Mouse (Mus musculus) heart, embryonic 13.5 days (tissue): ENCODE results near the gene Fgd3. TPM values are rescaled to one million over a fixed set of nuclear protein-coding genes. Genes with fewer than 3 reads are reported as not detected.

Experiments used
- ATAC-seq: fragments of 200-750 bp; cut with Nextera tagmentation; 2 replicates; pipeline ENCODE4 v1.8.0; 2017; ENCODE audit warnings: moderate TSS enrichment; ENCODE audit not compliant: insufficient number of reproducible peaks, low FRiP score, low TSS enrichment; ENCODE audit errors: extremely low read depth
- H3K27ac ChIP-seq: fragments of 300-500 bp; sonication (generic); replicated peaks from 2 replicates; pipeline ENCODE4 v1.5.1; 2015; ENCODE audit warnings: moderate library complexity, mild to moderate bottlenecking, inconsistent platforms
- H3K27me3 ChIP-seq: fragments of 300-500 bp; sonication (generic); replicated peaks from 2 replicates; pipeline ENCODE4 v1.6.1; 2015; ENCODE audit warnings: mild to moderate bottlenecking, inconsistent platforms
- H3K36me3 ChIP-seq: fragments of 300-500 bp; sonication (generic); 2 replicates; pipeline ENCODE4 v1.6.1; 2015; ENCODE audit warnings: mild to moderate bottlenecking, inconsistent platforms
- H3K4me1 ChIP-seq: fragments of 300-500 bp; sonication (generic); 2 replicates; pipeline ENCODE4 v1.6.1; 2015; ENCODE audit warnings: inconsistent platforms
- H3K4me2 ChIP-seq: fragments of 300-500 bp; sonication (generic); 2 replicates; pipeline ENCODE4 v1.6.1; 2015; ENCODE audit warnings: inconsistent platforms, mild to moderate bottlenecking, moderate library complexity
- H3K4me3 ChIP-seq: fragments of 300-500 bp; sonication (generic); 2 replicates; pipeline ENCODE4 v1.5.1; 2015; ENCODE audit warnings: moderate library complexity, mild to moderate bottlenecking, inconsistent platforms
- H3K9ac ChIP-seq: fragments of 300-500 bp; sonication (generic); 2 replicates; pipeline ENCODE4 v1.6.1; 2015; ENCODE audit warnings: inconsistent platforms, mild to moderate bottlenecking, moderate library complexity
- H3K9me3 ChIP-seq: fragments of 300-500 bp; sonication (generic); 2 replicates; pipeline ENCODE4 v1.6.1; 2016; ENCODE audit warnings: inconsistent platforms
- WGBS: fragments of 180-500 bp; shearing (Covaris S2); methylation state at CpG from one replicate; pipeline ENCODE4 v1.1.7; 2015; ENCODE audit warnings: mixed read lengths; 5-methylcytosine and 5-hydroxymethylcytosine counted together
- polyA plus RNA-seq: library from polyadenylated mRNA; unstranded; fragments of >200 nt; fragmentation: Nextera tagmentation; extraction: Ambion mirVana; gene quantifications from 2 replicates; pipeline ENCODE4 v1.2.1, GENCODE M21; 2015

Gene Fgd3
- polyA plus RNA-seq, 1 experiment from 2014 or later = 0.05 TPM

GRCm38 (mm10) chr13:49298514-49299381, 21.4 kb downstream of the Fgd3 start:
- WGBS = 58% methylated on average over 14 of the region's 14 CpGs
- no peak overlapping the region for H3K9ac ChIP-seq
- H3K4me2 ChIP-seq = no peak overlapping the region
- H3K9me3 ChIP-seq = no peaks in the 10 kb centered on the region
- no peak for ATAC-seq
- H3K27me3 ChIP-seq = no peaks in the 10 kb centered on the region
- H3K36me3 ChIP-seq = no peaks in the 10 kb centered on the region
- no peak overlapping the region for H3K27ac ChIP-seq
- no peaks in the 10 kb centered on the region for H3K4me1 ChIP-seq
- H3K4me3 ChIP-seq = no peak overlapping the region

GRCm38 (mm10) chr13:49296270-49296669, 23.8 kb downstream of the Fgd3 start:
- no peaks in the 10 kb centered on the region for H3K27me3 ChIP-seq
- H3K4me3 ChIP-seq = no peak overlapping the region
- ATAC-seq = no peak; the same call in 1 of the 2 replicates
- no peak overlapping the region for H3K4me2 ChIP-seq
- peaks cover 6% of the 10 kb centered on the region for H3K9me3 ChIP-seq
- H3K36me3 ChIP-seq = no peaks in the 10 kb centered on the region
- no peak overlapping the region for H3K9ac ChIP-seq
- H3K27ac ChIP-seq = no peak overlapping the region
- no peaks in the 10 kb centered on the region for H3K4me1 ChIP-seq
- WGBS = 74% methylated on average over 7 of the region's 7 CpGs

- Histone ChIP-seq H3K9me3 (peaks cover 7% of the 10 kb centered on the region), H3K36me3 (no peaks in the 10 kb centered on the region), H3K4me2 (no peak overlapping the region), H3K4me1 (no peaks in the 10 kb centered on the region; the same call in 1 of the 2 replicates), H3K9ac (no peak overlapping the region), H3K27ac (no peak overlapping the region), H3K27me3 (no peaks in the 10 kb centered on the region), H3K4me3 (no peak overlapping the region)
- 69% methylated on average over 9 of the region's 9 CpGs for WGBS
- no peak for ATAC-seq
These were observed 26.0 kb downstream of the Fgd3 start for GRCm38 (mm10) chr13:49294108-49294507.

GRCm38 (mm10) chr13:49291949-49292348, 28.2 kb downstream of the Fgd3 start:
- Histone ChIP-seq H3K27me3 (no peaks in the 10 kb centered on the region), H3K9me3 (peaks cover 7% of the 10 kb centered on the region), H3K4me2 (no peak overlapping the region), H3K36me3 (no peaks in the 10 kb centered on the region), H3K27ac (no peak overlapping the region), H3K9ac (no peak overlapping the region), H3K4me3 (no peak overlapping the region), H3K4me1 (no peaks in the 10 kb centered on the region; the same call in 1 of the 2 replicates)
- no peak for ATAC-seq
- WGBS = 83% methylated on average over 6 of the region's 6 CpGs

- no peaks in the 10 kb centered on the region for H3K36me3 ChIP-seq
- H3K27me3 ChIP-seq = no peaks in the 10 kb centered on the region
- 51% methylated on average over 1 of the region's 1 CpGs for WGBS
- H3K9ac ChIP-seq = no peak overlapping the region
- H3K4me1 ChIP-seq = no peaks in the 10 kb centered on the region; the same call in 1 of the 2 replicates
- peaks cover 7% of the 10 kb centered on the region for H3K9me3 ChIP-seq
- ATAC-seq = no peak
- no peak overlapping the region for H3K4me3 ChIP-seq
- no peak overlapping the region for H3K4me2 ChIP-seq
- no peak overlapping the region for H3K27ac ChIP-seq
These were observed 28.7 kb downstream of the Fgd3 start for GRCm38 (mm10) chr13:49291398-49291797.

GRCm38 (mm10) chr13:49287224-49287623, 32.9 kb downstream of the Fgd3 start:
- Histone ChIP-seq H3K4me1 (no peaks in the 10 kb centered on the region; the same call in 1 of the 2 replicates), H3K9ac (no peak overlapping the region), H3K36me3 (no peaks in the 10 kb centered on the region), H3K27ac (no peak overlapping the region), H3K4me3 (no peak overlapping the region), H3K27me3 (no peaks in the 10 kb centered on the region), H3K4me2 (no peak overlapping the region), H3K9me3 (peaks cover 7% of the 10 kb centered on the region)
- no peak for ATAC-seq
- 81% methylated on average over 6 of the region's 6 CpGs for WGBS

GRCm38 (mm10) chr13:49286750-49287149, 33.4 kb downstream of the Fgd3 start:
- Histone ChIP-seq H3K4me2 (no peak overlapping the region), H3K4me3 (no peak overlapping the region), H3K9me3 (peaks cover 6% of the 10 kb centered on the region), H3K36me3 (no peaks in the 10 kb centered on the region), H3K4me1 (no peaks in the 10 kb centered on the region; the same call in 1 of the 2 replicates), H3K27me3 (no peaks in the 10 kb centered on the region), H3K9ac (no peak overlapping the region), H3K27ac (no peak overlapping the region)
- no peak for ATAC-seq
- 67% methylated on average over 3 of the region's 3 CpGs for WGBS

- no peaks in the 10 kb centered on the region for H3K4me1 ChIP-seq
- no peak overlapping the region for H3K4me2 ChIP-seq
- no peaks in the 10 kb centered on the region for H3K27me3 ChIP-seq
- WGBS = 44% methylated on average over 9 of the region's 9 CpGs
- H3K27ac ChIP-seq = no peak overlapping the region
- no peak overlapping the region for H3K4me3 ChIP-seq
- H3K9ac ChIP-seq = no peak overlapping the region
- ATAC-seq = no peak
- no peaks in the 10 kb centered on the region for H3K36me3 ChIP-seq
- peaks cover 6% of the 10 kb centered on the region for H3K9me3 ChIP-seq
These were observed 36.4 kb downstream of the Fgd3 start for GRCm38 (mm10) chr13:49283686-49284085.

GRCm38 (mm10) chr13:49282168-49282567, 37.9 kb downstream of the Fgd3 start:
- H3K27ac ChIP-seq = no peak overlapping the region
- H3K4me2 ChIP-seq = no peak overlapping the region
- WGBS = 22% methylated on average over 2 of the region's 2 CpGs
- ATAC-seq = no peak
- no peaks in the 10 kb centered on the region for H3K27me3 ChIP-seq
- no peak overlapping the region for H3K9ac ChIP-seq
- no peaks in the 10 kb centered on the region for H3K36me3 ChIP-seq
- peaks cover 6% of the 10 kb centered on the region for H3K9me3 ChIP-seq
- no peaks in the 10 kb centered on the region for H3K4me1 ChIP-seq
- no peak overlapping the region for H3K4me3 ChIP-seq

GRCm38 (mm10) chr13:49271831-49272765, 48.0 kb downstream of the Fgd3 start:
- Histone ChIP-seq H3K36me3 (no peaks in the 10 kb centered on the region), H3K9ac (no peak overlapping the region), H3K4me2 (no peak overlapping the region), H3K27ac (no peak overlapping the region), H3K4me3 (no peak overlapping the region), H3K4me1 (0 out of 2 replicates have a peak, but pooled peaks cover 8% of the 10 kb centered on the region), H3K27me3 (no peaks in the 10 kb centered on the region), H3K9me3 (no peaks in the 10 kb centered on the region)
- 44% methylated on average over 5 of the region's 5 CpGs for WGBS
- no peak for ATAC-seq

- no peaks in the 10 kb centered on the region for H3K36me3 ChIP-seq
- 0 out of 2 replicates have a peak, but pooled peaks cover 8% of the 10 kb centered on the region for H3K4me1 ChIP-seq
- WGBS = 74% methylated on average over 8 of the region's 8 CpGs
- H3K9me3 ChIP-seq = no peaks in the 10 kb centered on the region
- no peak overlapping the region for H3K4me3 ChIP-seq
- H3K9ac ChIP-seq = no peak overlapping the region
- no peaks in the 10 kb centered on the region for H3K27me3 ChIP-seq
- H3K4me2 ChIP-seq = no peak overlapping the region
- H3K27ac ChIP-seq = no peak overlapping the region
- ATAC-seq = no peak
These were observed 49.6 kb downstream of the Fgd3 start for GRCm38 (mm10) chr13:49270500-49270899.
